Mouse (Mus musculus): ENCODE measurements around the gene Slc17a2. TPM values are rescaled to one million over a fixed set of nuclear protein-coding genes. Genes with fewer than 3 reads are reported as not detected.
"Not testable (repeated sequence)": the region's sequence is repeated elsewhere in the genome, so short reads cannot be mapped to it uniquely, and the experiment has no call there.

Gene Slc17a2
- polyA plus RNA-seq, 1 experiment from 2014 or later = not detected

DNA sequence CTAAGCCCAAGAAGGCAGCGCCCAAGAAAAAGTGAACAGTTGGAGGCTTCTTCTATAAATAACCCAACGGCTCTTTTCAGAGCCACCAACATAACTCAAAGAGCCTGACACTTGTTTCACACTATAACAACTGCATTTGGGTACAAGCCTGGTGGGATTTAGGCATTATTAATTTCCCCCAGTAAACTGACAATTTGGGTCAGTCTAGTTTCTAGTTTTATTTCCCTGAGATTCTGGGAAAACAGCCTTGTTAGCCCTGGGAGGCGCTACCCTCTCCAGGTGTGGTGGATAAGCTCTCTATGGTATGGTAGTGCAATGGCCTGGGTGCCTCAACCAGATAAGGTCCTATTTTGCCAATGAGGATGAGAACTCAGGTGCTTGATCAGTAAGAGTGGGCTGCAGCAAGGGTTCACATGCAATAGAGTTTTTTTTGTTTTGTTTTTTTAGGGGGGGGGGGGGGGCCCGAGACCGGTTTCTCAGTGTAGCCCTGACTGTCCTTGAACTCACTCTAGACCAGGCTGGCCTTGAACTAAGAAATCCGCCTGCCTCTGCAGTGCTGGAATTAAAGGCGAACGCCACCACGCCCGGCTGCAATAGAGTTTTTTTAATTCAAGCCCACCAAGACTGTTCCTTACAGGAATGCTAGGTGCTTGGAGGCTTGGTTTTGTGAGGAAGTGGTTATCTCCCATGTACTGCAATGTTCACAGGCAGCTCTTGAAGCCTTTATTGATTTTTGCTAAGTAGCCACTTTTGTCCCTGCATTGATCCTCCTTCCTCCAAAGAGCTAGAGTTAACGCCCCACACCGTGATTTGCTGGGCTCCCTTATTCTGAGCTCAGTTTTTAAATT, 42.2 kb upstream of the Slc17a2 start:
- no peak for ATAC-seq (ENCODE audit: low read depth)
- Histone ChIP-seq H3K9ac (peak overlapping the region; percentile 80), H3K4me2 (peak overlapping the region; percentile 79), H3K27ac (replicated peaks) (peak overlapping the region; percentile 90), H3K4me1 (replicated peaks) (peaks cover 29% of the 10 kb centered on the region), H3K36me3 (no peaks in the 10 kb centered on the region), H3K4me3 (peak overlapping the region; percentile 59), H3K27me3 (no peaks in the 10 kb centered on the region), H3K9me3 (no peaks in the 10 kb centered on the region)
- 31% methylated on average over 12 of the region's 12 CpGs for WGBS

GRCm38 (mm10) chr13:23765172-23765513, 41.6 kb upstream of the Slc17a2 start:
- H3K36me3 ChIP-seq = no peaks in the 10 kb centered on the region
- H3K4me3 ChIP-seq = no peak overlapping the region
- WGBS = 79% methylated on average over 1 of the region's 1 CpGs
- no peaks in the 10 kb centered on the region for H3K9me3 ChIP-seq
- H3K27ac ChIP-seq (replicated peaks) = no peak overlapping the region
- no peak overlapping the region for H3K9ac ChIP-seq
- H3K4me2 ChIP-seq = no peak overlapping the region
- ATAC-seq (ENCODE audit: low read depth) = no peak
- no peaks in the 10 kb centered on the region for H3K27me3 ChIP-seq
- H3K4me1 ChIP-seq (replicated peaks) = peaks cover 25% of the 10 kb centered on the region

- Histone ChIP-seq H3K4me2 (no peak overlapping the region), H3K4me3 (no peak overlapping the region), H3K9ac (no peak overlapping the region), H3K36me3 (no peaks in the 10 kb centered on the region), H3K4me1 (replicated peaks) (peaks cover 16% of the 10 kb centered on the region), H3K27me3 (no peaks in the 10 kb centered on the region), H3K9me3 (no peaks in the 10 kb centered on the region), H3K27ac (replicated peaks) (no peak overlapping the region)
- ATAC-seq (ENCODE audit: low read depth) = no peak
Observed at GRCm38 (mm10) chr13:23766772-23767171, 40.0 kb upstream of the Slc17a2 start.

GRCm38 (mm10) chr13:23768834-23769397, 37.9 kb upstream of the Slc17a2 start:
- ATAC-seq (ENCODE audit: low read depth) = no peak
- H3K9me3 ChIP-seq = no peaks in the 10 kb centered on the region
- H3K9ac ChIP-seq = no peak overlapping the region
- no peak overlapping the region for H3K4me3 ChIP-seq
- peaks cover 10% of the 10 kb centered on the region for H3K4me1 ChIP-seq (replicated peaks)
- no peak overlapping the region for H3K4me2 ChIP-seq
- H3K27ac ChIP-seq (replicated peaks) = no peak overlapping the region
- 50% methylated on average over 5 of the region's 5 CpGs for WGBS
- H3K36me3 ChIP-seq = no peaks in the 10 kb centered on the region
- no peaks in the 10 kb centered on the region for H3K27me3 ChIP-seq

- H3K9ac ChIP-seq; H3K27me3 ChIP-seq; H3K4me1 ChIP-seq (replicated peaks); H3K4me2 ChIP-seq; H3K4me3 ChIP-seq; H3K36me3 ChIP-seq; H3K9me3 ChIP-seq; H3K27ac ChIP-seq (replicated peaks); ATAC-seq (ENCODE audit: low read depth): not testable (repeated sequence)
- 89% methylated on average over 2 of the region's 2 CpGs for WGBS
Observed at GRCm38 (mm10) chr13:23769613-23770012, 37.2 kb upstream of the Slc17a2 start, which contains the start of gene Trim38. TSS of gene Trim38 (plus strand) at chr13:23769913.

GRCm38 (mm10) chr13:23772561-23773313, 34.1 kb upstream of the Slc17a2 start:
- peak overlapping the region; percentile 6; the same call in 1 of the 2 replicates for H3K4me3 ChIP-seq
- H3K9me3 ChIP-seq = no peaks in the 10 kb centered on the region
- H3K27ac ChIP-seq (replicated peaks) = no peak overlapping the region
- H3K27me3 ChIP-seq = no peaks in the 10 kb centered on the region
- no peaks in the 10 kb centered on the region for H3K36me3 ChIP-seq
- H3K4me2 ChIP-seq = peak overlapping the region; percentile 47
- H3K4me1 ChIP-seq (replicated peaks) = peaks cover 4% of the 10 kb centered on the region
- WGBS = 27% methylated on average over 21 of the region's 21 CpGs
- peak; percentile 92 for ATAC-seq (ENCODE audit: low read depth)
- no peak overlapping the region for H3K9ac ChIP-seq

DNA sequence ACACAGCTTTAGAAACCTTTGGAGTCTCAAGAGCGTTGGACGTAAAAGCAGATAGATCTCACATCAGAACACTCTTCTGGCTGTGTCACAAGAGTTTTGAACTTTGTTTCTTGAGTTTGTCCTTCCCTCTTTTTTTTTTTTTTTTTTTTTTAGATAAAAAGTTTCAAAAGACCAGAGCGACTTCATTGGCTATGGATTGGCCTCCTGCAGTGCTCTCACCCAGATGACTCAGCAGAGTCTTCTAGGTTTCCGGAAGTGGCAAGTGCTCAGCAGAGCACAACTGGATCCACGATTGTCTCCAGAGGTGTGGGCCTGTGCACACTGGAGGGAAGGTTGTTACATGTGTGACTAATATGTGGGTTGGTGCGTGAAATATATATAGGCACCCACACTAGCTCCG, 28.5 kb upstream of the Slc17a2 start:
- no peak overlapping the region for H3K27ac ChIP-seq (replicated peaks)
- WGBS = 92% methylated on average over 7 of the region's 7 CpGs
- H3K4me2 ChIP-seq = no peak overlapping the region
- H3K9ac ChIP-seq = no peak overlapping the region
- no peak for ATAC-seq (ENCODE audit: low read depth)
- H3K4me3 ChIP-seq = no peak overlapping the region
- no peaks in the 10 kb centered on the region for H3K9me3 ChIP-seq
- H3K27me3 ChIP-seq = no peaks in the 10 kb centered on the region
- H3K4me1 ChIP-seq (replicated peaks) = no peaks in the 10 kb centered on the region
- H3K36me3 ChIP-seq = no peaks in the 10 kb centered on the region

GRCm38 (mm10) chr13:23779025-23779424, 27.8 kb upstream of the Slc17a2 start:
- no peaks in the 10 kb centered on the region for H3K4me1 ChIP-seq (replicated peaks)
- ATAC-seq (ENCODE audit: low read depth) = no peak
- no peaks in the 10 kb centered on the region for H3K27me3 ChIP-seq
- no peak overlapping the region for H3K27ac ChIP-seq (replicated peaks)
- 82% methylated on average over 4 of the region's 4 CpGs for WGBS
- H3K36me3 ChIP-seq = no peaks in the 10 kb centered on the region
- no peak overlapping the region for H3K4me3 ChIP-seq
- H3K9me3 ChIP-seq = no peaks in the 10 kb centered on the region
- H3K4me2 ChIP-seq = no peak overlapping the region
- H3K9ac ChIP-seq = no peak overlapping the region

- no peak overlapping the region for H3K27ac ChIP-seq (replicated peaks)
- WGBS = 47% methylated on average over 2 of the region's 2 CpGs
- no peaks in the 10 kb centered on the region for H3K27me3 ChIP-seq
- no peak overlapping the region for H3K9ac ChIP-seq
- H3K4me1 ChIP-seq (replicated peaks) = no peaks in the 10 kb centered on the region
- no peaks in the 10 kb centered on the region for H3K9me3 ChIP-seq
- no peak for ATAC-seq (ENCODE audit: low read depth)
- H3K4me3 ChIP-seq = no peak overlapping the region
- no peak overlapping the region for H3K4me2 ChIP-seq
- no peaks in the 10 kb centered on the region for H3K36me3 ChIP-seq
Observed at GRCm38 (mm10) chr13:23792520-23792919, 14.3 kb upstream of the Slc17a2 start.

- Histone ChIP-seq H3K36me3 (no peaks in the 10 kb centered on the region), H3K9me3 (no peaks in the 10 kb centered on the region), H3K4me1 (replicated peaks) (no peaks in the 10 kb centered on the region), H3K27ac (replicated peaks) (no peak overlapping the region), H3K4me3 (no peak overlapping the region), H3K4me2 (no peak overlapping the region), H3K27me3 (no peaks in the 10 kb centered on the region), H3K9ac (no peak overlapping the region)
- 89% methylated on average over 5 of the region's 5 CpGs for WGBS
- ATAC-seq (ENCODE audit: low read depth) = no peak
Observed at GRCm38 (mm10) chr13:23799405-23799804, 7.4 kb upstream of the Slc17a2 start.

DNA sequence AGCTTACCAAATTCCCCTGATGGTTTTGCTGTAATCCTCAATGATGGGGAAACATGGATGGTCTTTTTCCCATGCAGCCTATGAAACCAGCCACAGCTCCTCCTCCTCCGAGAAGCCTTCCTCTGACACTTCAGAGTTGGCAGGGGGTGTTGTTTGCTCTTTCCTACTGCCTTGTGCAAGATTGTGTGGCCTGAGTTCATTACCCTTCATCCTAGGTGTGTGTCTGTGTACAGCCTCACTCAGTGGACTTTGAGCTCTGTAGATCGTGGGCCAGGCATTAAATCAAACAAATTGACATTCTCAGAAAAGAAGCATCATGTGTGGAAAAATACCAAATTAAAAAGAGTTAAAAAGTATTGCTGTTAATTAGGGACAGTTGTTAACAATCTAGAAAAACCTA, 2.3 kb upstream of the Slc17a2 start:
- Histone ChIP-seq H3K4me1 (replicated peaks) (no peaks in the 10 kb centered on the region), H3K9me3 (no peaks in the 10 kb centered on the region), H3K4me3 (no peak overlapping the region), H3K9ac (no peak overlapping the region), H3K36me3 (no peaks in the 10 kb centered on the region), H3K27me3 (no peaks in the 10 kb centered on the region), H3K27ac (replicated peaks) (no peak overlapping the region), H3K4me2 (no peak overlapping the region)
- 78% methylated on average over 2 of the region's 2 CpGs for WGBS
- ATAC-seq (ENCODE audit: low read depth) = no peak

DNA sequence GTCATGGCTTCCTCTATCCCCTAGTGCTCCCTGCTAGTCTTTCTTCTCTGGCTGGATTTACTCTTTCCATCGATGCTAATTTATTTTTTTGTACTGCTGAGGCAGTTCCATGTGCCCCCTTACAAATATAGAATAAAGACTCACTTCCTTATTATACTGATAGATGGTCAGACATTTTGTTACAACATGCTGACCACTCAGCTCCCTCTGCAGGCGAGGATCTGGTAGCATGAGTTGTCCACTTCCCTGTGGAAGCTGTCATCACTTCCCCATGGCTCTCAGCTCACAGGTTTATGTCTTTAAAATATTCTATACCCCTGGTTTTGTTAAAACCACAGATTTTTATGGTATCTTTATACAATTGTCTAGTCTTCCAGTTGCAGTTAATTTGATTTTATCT, 9.4 kb downstream of the Slc17a2 start:
- H3K4me1 ChIP-seq (replicated peaks) = no peaks in the 10 kb centered on the region
- H3K27me3 ChIP-seq = no peaks in the 10 kb centered on the region
- H3K36me3 ChIP-seq = no peaks in the 10 kb centered on the region
- 85% methylated on average over 2 of the region's 2 CpGs for WGBS
- no peak overlapping the region for H3K4me2 ChIP-seq
- no peak overlapping the region for H3K9ac ChIP-seq
- no peak overlapping the region for H3K4me3 ChIP-seq
- no peak overlapping the region for H3K27ac ChIP-seq (replicated peaks)
- no peaks in the 10 kb centered on the region for H3K9me3 ChIP-seq
- ATAC-seq (ENCODE audit: low read depth) = no peak
